ENCODE assay signal across 26 mouse cellular contexts in the genomic region with DNA sequence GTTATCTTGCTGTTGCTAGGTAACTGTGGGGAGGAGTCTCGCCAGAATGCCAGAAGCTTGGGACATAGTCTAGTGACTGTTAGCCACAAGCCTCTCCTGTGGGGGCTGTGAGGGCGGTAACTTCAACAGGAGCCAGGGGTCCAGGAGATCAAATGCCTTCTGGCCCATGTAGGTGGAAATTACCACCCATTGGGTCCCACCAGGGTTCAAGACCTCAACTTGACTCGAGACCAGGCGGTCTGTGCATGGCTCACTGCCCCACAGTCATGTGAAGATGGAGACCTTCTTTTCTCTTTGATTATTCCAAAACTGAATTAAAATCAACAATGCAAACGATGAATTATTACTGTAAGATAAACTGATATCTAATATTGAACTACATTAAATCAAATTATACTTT.
"Had no signal": no experiment of that assay in that cellular context is flagged by ENCODE, and none has a peak within 500 bp of the region (broad histone marks: within the 10 kb centered on the region; RNA-seq: fewer than 3 reads in every experiment).

No protein-coding gene starts in this region.

- ATAC-seq: hindbrain, embryonic 16.5 days; inflammation-experienced regulatory T-cells, adult 6 months; intestine, embryonic 15.5 days; intestine, postnatal 0 days had no signal

- H3K36me3 ChIP-seq: heart, embryonic 13.5 days; heart, embryonic 15.5 days; hindbrain, embryonic 13.5 days; intestine, embryonic 15.5 days; limb, embryonic 10.5 days; limb, embryonic 12.5 days; liver, embryonic 13.5 days; liver, embryonic 15.5 days had no signal

- H3K27me3 ChIP-seq: heart, embryonic 13.5 days; heart, embryonic 15.5 days; hindbrain, embryonic 13.5 days; intestine, embryonic 15.5 days; liver, embryonic 13.5 days; liver, embryonic 15.5 days had no signal

- H3K9me3 ChIP-seq: heart, embryonic 13.5 days; heart, embryonic 15.5 days; hindbrain, embryonic 13.5 days; intestine, embryonic 15.5 days; limb, embryonic 10.5 days; limb, embryonic 12.5 days; liver, embryonic 13.5 days; liver, embryonic 15.5 days had no signal

- H3K4me3 ChIP-seq: gastrocnemius, adult 2 months; heart, adult 2 months; heart, embryonic 13.5 days; heart, embryonic 15.5 days; hindbrain, embryonic 13.5 days; intestine, embryonic 15.5 days; layer of hippocampus, adult 2 months; left cerebral cortex, adult 2 months; limb, embryonic 10.5 days; limb, embryonic 12.5 days; liver, embryonic 13.5 days; liver, embryonic 15.5 days had no signal

- H3K9ac ChIP-seq: heart, embryonic 13.5 days; heart, embryonic 15.5 days; hindbrain, embryonic 13.5 days; intestine, embryonic 15.5 days; limb, embryonic 12.5 days; liver, embryonic 13.5 days; liver, embryonic 15.5 days had no signal

- H3K4me1 ChIP-seq: heart, embryonic 13.5 days; heart, embryonic 15.5 days; intestine, embryonic 15.5 days; limb, embryonic 12.5 days; liver, embryonic 13.5 days; liver, embryonic 15.5 days had no signal

- H3K27ac ChIP-seq: gastrocnemius, adult 2 months; heart, adult 2 months; heart, embryonic 13.5 days; heart, embryonic 15.5 days; hindbrain, embryonic 13.5 days; intestine, embryonic 15.5 days; layer of hippocampus, adult 2 months; left cerebral cortex, adult 2 months; limb, embryonic 10.5 days; limb, embryonic 12.5 days; liver, embryonic 13.5 days; liver, embryonic 15.5 days had no signal

- H3K4me2 ChIP-seq: heart, embryonic 11.5 days; heart, embryonic 13.5 days; heart, embryonic 15.5 days; hindbrain, embryonic 13.5 days; intestine, embryonic 15.5 days; limb, embryonic 12.5 days; liver, embryonic 11.5 days; liver, embryonic 13.5 days; liver, embryonic 15.5 days had no signal

- DNase-seq: gastrocnemius, adult 2 months; gastrocnemius, postnatal 10 days; gastrocnemius, postnatal 25 days; heart, adult 2 months; heart, postnatal 14 days; heart, postnatal 4 days; kidney, adult 2 months; kidney, postnatal 10 days; kidney, postnatal 25 days; kidney, postnatal 4 days; liver; liver, embryonic 13.5 days had no signal
